Mouse (Mus musculus) E14TG2a.4 (cell line): ENCODE measurements around the gene Rab23.

Source experiments
- CTCF ChIP-seq: conservative IDR thresholded peaks from 2 replicates; pipeline ENCODE4 v1.5.1; 2014; ENCODE audit warnings: low read length
- NANOG ChIP-seq: IDR thresholded peaks from 2 replicates; pipeline ENCODE4 v1.6.1; 2014; ENCODE audit warnings: borderline replicate concordance, low read length, mixed read lengths
- POU5F1 ChIP-seq: IDR thresholded peaks from 2 replicates; pipeline ENCODE4 v1.6.1; 2014; ENCODE audit warnings: low read length, borderline replicate concordance

GRCm38 (mm10) chr1:33739302-33739701, 19.6 kb downstream of the Rab23 start:
- TF ChIP-seq CTCF (peak; percentile 94), NANOG (no peak), POU5F1 (no peak)
